Mouse (Mus musculus) liver, postnatal 0 days (tissue): Measurements from ENCODE around the gene Rbm14. TPM values are rescaled to one million over a fixed set of nuclear protein-coding genes. Genes with fewer than 3 reads are reported as not detected.

Source experiments
- ATAC-seq: fragments of 200-750 bp; cut with Nextera tagmentation; 2 replicates; pipeline ENCODE4 v1.8.0; 2017; ENCODE audit warnings: mild to moderate bottlenecking, moderate library complexity
- DNase-seq: peaks from one replicate; pipeline ENCODE4 v3.0.0-alpha.2; 2016
- H3K27ac ChIP-seq: fragments of 300-500 bp; sonication (generic); 2 replicates; pipeline ENCODE4 v1.5.1; 2014; ENCODE audit warnings: antibody characterized with exemption, moderate library complexity, mild to moderate bottlenecking, low read depth
- H3K27me3 ChIP-seq: fragments of 300-500 bp; sonication (generic); 2 replicates; pipeline ENCODE4 v1.6.1; 2014; ENCODE audit warnings: low read length, control low read depth, mixed read lengths; ENCODE audit not compliant: insufficient read depth
- H3K36me3 ChIP-seq: fragments of 300-500 bp; sonication (generic); replicated peaks from 2 replicates; pipeline ENCODE4 v1.6.1; 2014; ENCODE audit warnings: mild to moderate bottlenecking, control low read depth, low read length, moderate library complexity, mixed read lengths; ENCODE audit not compliant: insufficient read depth
- H3K4me1 ChIP-seq: fragments of 300-500 bp; sonication (generic); 2 replicates; pipeline ENCODE4 v1.6.1; 2014; ENCODE audit warnings: antibody characterized with exemption, mild to moderate bottlenecking, control low read depth; ENCODE audit not compliant: insufficient read depth
- H3K4me2 ChIP-seq: fragments of 300-500 bp; sonication (generic); 2 replicates; pipeline ENCODE4 v1.6.1; 2014; ENCODE audit warnings: low read depth, mild to moderate bottlenecking, low read length, moderate library complexity, mixed read lengths
- H3K4me3 ChIP-seq: fragments of 300-500 bp; sonication (generic); 2 replicates; pipeline ENCODE4 v1.5.1; 2014; ENCODE audit warnings: low read depth, low read length
- H3K9ac ChIP-seq: fragments of 300-500 bp; sonication (generic); replicated peaks from 2 replicates; pipeline ENCODE4 v1.6.1; 2014; ENCODE audit warnings: mild to moderate bottlenecking, moderate library complexity
- H3K9me3 ChIP-seq: fragments of 300-500 bp; sonication (generic); 2 replicates; pipeline ENCODE4 v1.6.1; 2016; ENCODE audit warnings: mild to moderate bottlenecking, control low read depth, low read length, mixed read lengths
- CTCF ChIP-seq: sonication (generic); IDR thresholded peaks from 2 replicates; pipeline ENCODE4 v1.5.1; 2016; ENCODE audit warnings: antibody characterized with exemption, low read depth
- EP300 ChIP-seq: IDR thresholded peaks from 2 replicates; pipeline ENCODE4 v1.6.1; 2016; ENCODE audit warnings: antibody characterized with exemption, low read depth, mild to moderate bottlenecking
- WGBS: fragments of 180-500 bp; shearing (Covaris S2); extraction: QIAGEN DNeasy Blood & Tissue Kit; methylation state at CpG from one replicate; pipeline ENCODE4 v1.1.7; 2014; ENCODE audit not compliant: insufficient replicate concordance; 5-methylcytosine and 5-hydroxymethylcytosine counted together
- polyA plus RNA-seq: library from polyadenylated mRNA; unstranded; fragments of >200 nt; fragmentation: Nextera tagmentation; extraction: Ambion mirVana; gene quantifications from 2 replicates; pipeline ENCODE4 v1.2.1, GENCODE M21; 2015

The Rbm14 gene
- polyA plus RNA-seq, 1 experiment from 2014 or later: 16.4 TPM

- no peaks in the 10 kb centered on the region for H3K9me3 ChIP-seq
- under 1% methylated on average over 31 of the region's 31 CpGs for WGBS
- peak within 1 kb of the TSS; percentile 75 for H3K9ac ChIP-seq
- no peaks in the 10 kb centered on the region for H3K27me3 ChIP-seq
- peak within 1 kb of the TSS; percentile 89 for H3K27ac ChIP-seq
- H3K36me3 ChIP-seq: peaks cover 43% of the 10 kb centered on the region
- H3K4me1 ChIP-seq: peaks cover 25% of the 10 kb centered on the region
- DNase-seq (peak; percentile 95), ATAC-seq (peak; percentile 98)
- H3K4me2 ChIP-seq: peak within 1 kb of the TSS; percentile 85
- no peak for TF ChIP-seq CTCF
- TF ChIP-seq EP300: peak; percentile 58; the same call in 1 of the 2 replicates
- peak within 1 kb of the TSS; percentile 79 for H3K4me3 ChIP-seq
Observed at GRCm38 (mm10) chr19:4793831-4794422, 17.5 kb downstream of the Rbm14 start, which contains the start of gene Rbm4. Gene Rbm4 (minus strand): TSS chr19:4793901.

GRCm38 (mm10) chr19:4793281-4793830 is 18.1 kb downstream of the Rbm14 start:
- peak; percentile 61 for ATAC-seq
- Histone ChIP-seq H3K9me3 (no peaks in the 10 kb centered on the region), H3K4me2 (peak overlapping the region; percentile 85), H3K4me1 (peaks cover 25% of the 10 kb centered on the region), H3K4me3 (peak overlapping the region; percentile 79), H3K36me3 (peaks cover 39% of the 10 kb centered on the region), H3K27ac (peak overlapping the region; percentile 89), H3K27me3 (no peaks in the 10 kb centered on the region), H3K9ac (peak overlapping the region; percentile 75)
- TF ChIP-seq EP300 (no peak), CTCF (no peak)
- DNase-seq: peak; percentile 69
- 1% methylated on average over 16 of the region's 16 CpGs for WGBS

GRCm38 (mm10) chr19:4786313-4786712 is 25.1 kb downstream of the Rbm14 start:
- Histone ChIP-seq H3K27me3 (no peaks in the 10 kb centered on the region), H3K36me3 (peaks cover 87% of the 10 kb centered on the region), H3K9me3 (no peaks in the 10 kb centered on the region), H3K4me2 (no peak overlapping the region), H3K9ac (no peak overlapping the region), H3K4me1 (peaks cover 20% of the 10 kb centered on the region), H3K4me3 (no peak overlapping the region), H3K27ac (0 out of 2 replicates have a peak overlapping the region, but pooled peaks have one; percentile 25)
- peak; percentile 87 for ATAC-seq
- no peak for DNase-seq
- peak; percentile 62 for TF ChIP-seq EP300
- no peak for TF ChIP-seq CTCF
- WGBS: 65% methylated on average over 2 of the region's 2 CpGs

- Histone ChIP-seq H3K36me3 (peaks cover 85% of the 10 kb centered on the region), H3K4me2 (no peak overlapping the region), H3K27me3 (no peaks in the 10 kb centered on the region), H3K4me3 (no peak overlapping the region), H3K9me3 (no peaks in the 10 kb centered on the region), H3K27ac (0 out of 2 replicates have a peak overlapping the region, but pooled peaks have one; percentile 34), H3K4me1 (peaks cover 19% of the 10 kb centered on the region), H3K9ac (no peak overlapping the region)
- no peak for ATAC-seq
- no peak for DNase-seq
- TF ChIP-seq CTCF (no peak), EP300 (no peak)
- 71% methylated on average over 7 of the region's 7 CpGs for WGBS
Observed at GRCm38 (mm10) chr19:4785206-4785605, 26.2 kb downstream of the Rbm14 start.

- H3K27ac ChIP-seq: no peak overlapping the region
- no peaks in the 10 kb centered on the region for H3K27me3 ChIP-seq
- peaks cover 73% of the 10 kb centered on the region for H3K36me3 ChIP-seq
- TF ChIP-seq CTCF (no peak), EP300 (no peak)
- no peak for ATAC-seq
- H3K9ac ChIP-seq: no peak overlapping the region
- no peak overlapping the region for H3K4me3 ChIP-seq
- no peak overlapping the region for H3K4me2 ChIP-seq
- H3K9me3 ChIP-seq: no peaks in the 10 kb centered on the region
- peaks cover 15% of the 10 kb centered on the region for H3K4me1 ChIP-seq
- no peak for DNase-seq
- WGBS: 74% methylated on average over 2 of the region's 2 CpGs
Observed at GRCm38 (mm10) chr19:4782891-4783290, 28.5 kb downstream of the Rbm14 start.

- 65% methylated on average over 3 of the region's 3 CpGs for WGBS
Observed at GRCm38 (mm10) chr19:4772785-4773184, 38.6 kb downstream of the Rbm14 start.

More at GRCm38 (mm10) chr19:4772785-4773184, 38.6 kb downstream of the Rbm14 start:
- no peak overlapping the region for H3K4me2 ChIP-seq
- TF ChIP-seq EP300 (no peak), CTCF (no peak)
- peaks cover 68% of the 10 kb centered on the region for H3K36me3 ChIP-seq
- no peak overlapping the region for H3K9ac ChIP-seq
- H3K4me1 ChIP-seq: 0 out of 2 replicates have a peak, but pooled peaks cover 5% of the 10 kb centered on the region
- peak; percentile 64 for ATAC-seq
- no peak overlapping the region for H3K4me3 ChIP-seq
- peak overlapping the region; percentile 34; the same call in 1 of the 2 replicates for H3K27ac ChIP-seq
- no peaks in the 10 kb centered on the region for H3K27me3 ChIP-seq
- no peak for DNase-seq
- no peaks in the 10 kb centered on the region for H3K9me3 ChIP-seq
